Mouse (Mus musculus) liver, postnatal 0 days (tissue): ENCODE results near the gene Dnah11. TPM values are rescaled to one million over a fixed set of nuclear protein-coding genes. Genes with fewer than 3 reads are reported as not detected.

ENCODE experiments used
- ATAC-seq: fragments of 200-750 bp; cut with Nextera tagmentation; 2 replicates; pipeline ENCODE4 v1.8.0; 2017; ENCODE audit warnings: mild to moderate bottlenecking, moderate library complexity
- DNase-seq: peaks from one replicate; pipeline ENCODE4 v3.0.0-alpha.2; 2016
- H3K27ac ChIP-seq: fragments of 300-500 bp; sonication (generic); 2 replicates; pipeline ENCODE4 v1.5.1; 2014; ENCODE audit warnings: antibody characterized with exemption, moderate library complexity, mild to moderate bottlenecking, low read depth
- H3K27me3 ChIP-seq: fragments of 300-500 bp; sonication (generic); 2 replicates; pipeline ENCODE4 v1.6.1; 2014; ENCODE audit warnings: low read length, control low read depth, mixed read lengths; ENCODE audit not compliant: insufficient read depth
- H3K36me3 ChIP-seq: fragments of 300-500 bp; sonication (generic); replicated peaks from 2 replicates; pipeline ENCODE4 v1.6.1; 2014; ENCODE audit warnings: mild to moderate bottlenecking, control low read depth, low read length, moderate library complexity, mixed read lengths; ENCODE audit not compliant: insufficient read depth
- H3K4me1 ChIP-seq: fragments of 300-500 bp; sonication (generic); 2 replicates; pipeline ENCODE4 v1.6.1; 2014; ENCODE audit warnings: antibody characterized with exemption, mild to moderate bottlenecking, control low read depth; ENCODE audit not compliant: insufficient read depth
- H3K4me2 ChIP-seq: fragments of 300-500 bp; sonication (generic); 2 replicates; pipeline ENCODE4 v1.6.1; 2014; ENCODE audit warnings: low read depth, mild to moderate bottlenecking, low read length, moderate library complexity, mixed read lengths
- H3K4me3 ChIP-seq: fragments of 300-500 bp; sonication (generic); 2 replicates; pipeline ENCODE4 v1.5.1; 2014; ENCODE audit warnings: low read depth, low read length
- H3K9ac ChIP-seq: fragments of 300-500 bp; sonication (generic); replicated peaks from 2 replicates; pipeline ENCODE4 v1.6.1; 2014; ENCODE audit warnings: mild to moderate bottlenecking, moderate library complexity
- H3K9me3 ChIP-seq: fragments of 300-500 bp; sonication (generic); 2 replicates; pipeline ENCODE4 v1.6.1; 2016; ENCODE audit warnings: mild to moderate bottlenecking, control low read depth, low read length, mixed read lengths
- CTCF ChIP-seq: sonication (generic); IDR thresholded peaks from 2 replicates; pipeline ENCODE4 v1.5.1; 2016; ENCODE audit warnings: antibody characterized with exemption, low read depth
- EP300 ChIP-seq: IDR thresholded peaks from 2 replicates; pipeline ENCODE4 v1.6.1; 2016; ENCODE audit warnings: antibody characterized with exemption, low read depth, mild to moderate bottlenecking
- WGBS: fragments of 180-500 bp; shearing (Covaris S2); extraction: QIAGEN DNeasy Blood & Tissue Kit; methylation state at CpG from one replicate; pipeline ENCODE4 v1.1.7; 2014; ENCODE audit not compliant: insufficient replicate concordance; 5-methylcytosine and 5-hydroxymethylcytosine counted together
- polyA plus RNA-seq: library from polyadenylated mRNA; unstranded; fragments of >200 nt; fragmentation: Nextera tagmentation; extraction: Ambion mirVana; gene quantifications from 2 replicates; pipeline ENCODE4 v1.2.1, GENCODE M21; 2015

The Dnah11 gene
- polyA plus RNA-seq, 1 experiment from 2014 or later, result 0.04 TPM

GRCm38 (mm10) chr12:117842676-117843075 lies 356.2 kb downstream of the Dnah11 start:
- no peaks in the 10 kb centered on the region for H3K9me3 ChIP-seq
- no peak overlapping the region for H3K4me3 ChIP-seq
- WGBS, result 69% methylated on average over 1 of the region's 1 CpGs
- no peak for DNase-seq
- no peak overlapping the region for H3K9ac ChIP-seq
- no peak overlapping the region for H3K27ac ChIP-seq
- H3K4me2 ChIP-seq, result peak overlapping the region; percentile 93
- no peaks in the 10 kb centered on the region for H3K36me3 ChIP-seq
- no peaks in the 10 kb centered on the region for H3K27me3 ChIP-seq
- H3K4me1 ChIP-seq, result peaks cover 4% of the 10 kb centered on the region; the same call in 1 of the 2 replicates
- no peak for ATAC-seq
- TF ChIP-seq EP300 (no peak), CTCF (no peak)

- Histone ChIP-seq H3K27me3 (no peaks in the 10 kb centered on the region), H3K9ac (no peak overlapping the region), H3K27ac (no peak overlapping the region), H3K4me2 (no peak overlapping the region), H3K9me3 (no peaks in the 10 kb centered on the region), H3K4me1 (peaks cover 6% of the 10 kb centered on the region; the same call in 1 of the 2 replicates), H3K4me3 (no peak overlapping the region), H3K36me3 (no peaks in the 10 kb centered on the region)
- no peak for TF ChIP-seq EP300
- TF ChIP-seq CTCF, result no peak
- WGBS, result 60% methylated on average over 1 of the region's 1 CpGs
- DNase-seq (no peak), ATAC-seq (no peak)
Measured at GRCm38 (mm10) chr12:117840705-117841104, 358.1 kb downstream of the Dnah11 start.

- no peak overlapping the region for H3K4me2 ChIP-seq
- DNase-seq (no peak), ATAC-seq (0 out of 2 replicates have a peak, but pooled peaks have one; percentile 21)
- H3K36me3 ChIP-seq, result no peaks in the 10 kb centered on the region
- TF ChIP-seq EP300 (no peak), CTCF (no peak)
- 0 out of 2 replicates have a peak, but pooled peaks cover 2% of the 10 kb centered on the region for H3K4me1 ChIP-seq
- H3K9ac ChIP-seq, result no peak overlapping the region
- no peak overlapping the region for H3K4me3 ChIP-seq
- H3K27me3 ChIP-seq, result no peaks in the 10 kb centered on the region
- H3K27ac ChIP-seq, result no peak overlapping the region
- WGBS, result 68% methylated on average over 4 of the region's 4 CpGs
- H3K9me3 ChIP-seq, result no peaks in the 10 kb centered on the region
Measured at GRCm38 (mm10) chr12:117837376-117837775, 361.5 kb downstream of the Dnah11 start.

- Histone ChIP-seq H3K9me3 (no peaks in the 10 kb centered on the region), H3K4me2 (no peak overlapping the region), H3K9ac (no peak overlapping the region), H3K4me3 (no peak overlapping the region), H3K4me1 (peaks cover 5% of the 10 kb centered on the region; the same call in 1 of the 2 replicates), H3K27me3 (no peaks in the 10 kb centered on the region), H3K27ac (no peak overlapping the region), H3K36me3 (no peaks in the 10 kb centered on the region)
- 62% methylated on average over 10 of the region's 10 CpGs for WGBS
- no peak for ATAC-seq
- TF ChIP-seq CTCF, result no peak
- no peak for DNase-seq
Measured at GRCm38 (mm10) chr12:117835371-117835770, 363.5 kb downstream of the Dnah11 start.

GRCm38 (mm10) chr12:117834652-117835051 lies 364.2 kb downstream of the Dnah11 start:
- ATAC-seq (no peak), DNase-seq (no peak)
- 71% methylated on average over 2 of the region's 2 CpGs for WGBS
- H3K4me3 ChIP-seq, result no peak overlapping the region
- peak; percentile 12; the same call in 1 of the 2 replicates for TF ChIP-seq CTCF
- TF ChIP-seq EP300, result no peak
- no peaks in the 10 kb centered on the region for H3K27me3 ChIP-seq
- peaks cover 5% of the 10 kb centered on the region; the same call in 1 of the 2 replicates for H3K4me1 ChIP-seq
- H3K27ac ChIP-seq, result no peak overlapping the region
- no peaks in the 10 kb centered on the region for H3K36me3 ChIP-seq
- H3K9ac ChIP-seq, result no peak overlapping the region
- H3K4me2 ChIP-seq, result no peak overlapping the region
- H3K9me3 ChIP-seq, result no peaks in the 10 kb centered on the region

- no peak overlapping the region for H3K4me3 ChIP-seq
- WGBS, result 41% methylated on average over 5 of the region's 5 CpGs
Measured at GRCm38 (mm10) chr12:117832190-117832589, 366.7 kb downstream of the Dnah11 start.

More at GRCm38 (mm10) chr12:117832190-117832589, 366.7 kb downstream of the Dnah11 start:
- DNase-seq (no peak), ATAC-seq (no peak)
- no peaks in the 10 kb centered on the region for H3K36me3 ChIP-seq
- no peak overlapping the region for H3K9ac ChIP-seq
- no peaks in the 10 kb centered on the region for H3K27me3 ChIP-seq
- no peak overlapping the region for H3K27ac ChIP-seq
- TF ChIP-seq CTCF (no peak), EP300 (no peak)
- peaks cover 5% of the 10 kb centered on the region; the same call in 1 of the 2 replicates for H3K4me1 ChIP-seq
- no peaks in the 10 kb centered on the region for H3K9me3 ChIP-seq
- H3K4me2 ChIP-seq, result no peak overlapping the region
